Mouse (Mus musculus) liver, embryonic 15.5 days (tissue): Measurements from ENCODE around the gene Synpr. TPM values are rescaled to one million over a fixed set of nuclear protein-coding genes. Genes with fewer than 3 reads are reported as not detected.

Experiments used
- ATAC-seq: fragments of 200-750 bp; cut with Nextera tagmentation; 2 replicates; pipeline ENCODE4 v1.8.0; 2017; ENCODE audit warnings: moderate number of reproducible peaks, mild to moderate bottlenecking, moderate library complexity; ENCODE audit not compliant: insufficient read depth
- H3K27ac ChIP-seq: fragments of 300-500 bp; sonication (generic); replicated peaks from 2 replicates; pipeline ENCODE4 v1.5.1; 2015; ENCODE audit warnings: mild to moderate bottlenecking, inconsistent platforms
- H3K27me3 ChIP-seq: fragments of 300-500 bp; sonication (generic); 2 replicates; pipeline ENCODE4 v1.6.1; 2015; ENCODE audit warnings: mild to moderate bottlenecking, inconsistent platforms
- H3K36me3 ChIP-seq: fragments of 300-500 bp; sonication (generic); replicated peaks from 2 replicates; pipeline ENCODE4 v1.6.1; 2015; ENCODE audit warnings: moderate library complexity, mild to moderate bottlenecking, inconsistent platforms
- H3K4me1 ChIP-seq: fragments of 300-500 bp; sonication (generic); replicated peaks from 2 replicates; pipeline ENCODE4 v1.6.1; 2015; ENCODE audit warnings: inconsistent platforms
- H3K4me2 ChIP-seq: fragments of 300-500 bp; sonication (generic); 2 replicates; pipeline ENCODE4 v1.6.1; 2015; ENCODE audit warnings: moderate library complexity, mild to moderate bottlenecking, inconsistent platforms
- H3K4me3 ChIP-seq: fragments of 300-500 bp; sonication (generic); replicated peaks from 2 replicates; pipeline ENCODE4 v1.5.1; 2015; ENCODE audit warnings: mild to moderate bottlenecking, inconsistent platforms
- H3K9ac ChIP-seq: fragments of 300-500 bp; sonication (generic); 2 replicates; pipeline ENCODE4 v1.6.1; 2015; ENCODE audit warnings: moderate library complexity, mild to moderate bottlenecking, inconsistent platforms
- H3K9me3 ChIP-seq: fragments of 300-500 bp; sonication (generic); replicated peaks from 2 replicates; pipeline ENCODE4 v1.6.1; 2016; ENCODE audit warnings: inconsistent platforms
- WGBS: fragments of 180-500 bp; shearing (Covaris S2); methylation state at CpG from one replicate; pipeline ENCODE4 v1.1.7; 2015; ENCODE audit warnings: mixed read lengths; ENCODE audit not compliant: insufficient replicate concordance; 5-methylcytosine and 5-hydroxymethylcytosine counted together
- polyA plus RNA-seq: library from polyadenylated mRNA; unstranded; fragments of >200 nt; fragmentation: Nextera tagmentation; extraction: Ambion mirVana; gene quantifications from 2 replicates; pipeline ENCODE4 v1.2.1, GENCODE M21; 2015

The Synpr gene
- polyA plus RNA-seq, 1 experiment from 2014 or later: 0.05 TPM

- WGBS: 43% methylated on average over 1 of the region's 1 CpGs
Observed at GRCm38 (mm10) chr14:13553616-13554370, 269.2 kb downstream of the Synpr start.

GRCm38 (mm10) chr14:13554631-13555030 lies 270.1 kb downstream of the Synpr start:
- Histone ChIP-seq H3K27me3 (no peaks in the 10 kb centered on the region), H3K36me3 (no peaks in the 10 kb centered on the region), H3K4me1 (no peaks in the 10 kb centered on the region), H3K4me2 (no peak overlapping the region), H3K9ac (no peak overlapping the region), H3K4me3 (no peak overlapping the region), H3K27ac (no peak overlapping the region), H3K9me3 (no peaks in the 10 kb centered on the region)
- 62% methylated on average over 4 of the region's 4 CpGs for WGBS
- ATAC-seq: no peak

More at GRCm38 (mm10) chr14:13553616-13554370, 269.2 kb downstream of the Synpr start:
- H3K27ac ChIP-seq: no peak overlapping the region
- no peak overlapping the region for H3K4me2 ChIP-seq
- H3K9me3 ChIP-seq: no peaks in the 10 kb centered on the region
- no peaks in the 10 kb centered on the region for H3K4me1 ChIP-seq
- ATAC-seq: no peak
- no peaks in the 10 kb centered on the region for H3K27me3 ChIP-seq
- no peak overlapping the region for H3K9ac ChIP-seq
- H3K36me3 ChIP-seq: no peaks in the 10 kb centered on the region
- H3K4me3 ChIP-seq: no peak overlapping the region

- H3K36me3 ChIP-seq: no peaks in the 10 kb centered on the region
- ATAC-seq: no peak
- H3K27ac ChIP-seq: no peak overlapping the region
- H3K4me3 ChIP-seq: no peak overlapping the region
- H3K4me1 ChIP-seq: no peaks in the 10 kb centered on the region
- no peaks in the 10 kb centered on the region for H3K27me3 ChIP-seq
- 63% methylated on average over 2 of the region's 2 CpGs for WGBS
- H3K9me3 ChIP-seq: no peaks in the 10 kb centered on the region
- no peak overlapping the region for H3K9ac ChIP-seq
- H3K4me2 ChIP-seq: no peak overlapping the region
Observed at GRCm38 (mm10) chr14:13558117-13558516, 273.5 kb downstream of the Synpr start.

- no peaks in the 10 kb centered on the region for H3K36me3 ChIP-seq
- ATAC-seq: no peak
- no peak overlapping the region for H3K9ac ChIP-seq
- H3K4me2 ChIP-seq: no peak overlapping the region
- no peak overlapping the region for H3K27ac ChIP-seq
- WGBS: 40% methylated on average over 1 of the region's 1 CpGs
- H3K4me1 ChIP-seq: no peaks in the 10 kb centered on the region
- no peaks in the 10 kb centered on the region for H3K27me3 ChIP-seq
- no peaks in the 10 kb centered on the region for H3K9me3 ChIP-seq
- H3K4me3 ChIP-seq: no peak overlapping the region
Observed at GRCm38 (mm10) chr14:13567250-13567649, 282.7 kb downstream of the Synpr start.

GRCm38 (mm10) chr14:13567996-13568395 lies 283.4 kb downstream of the Synpr start:
- no peaks in the 10 kb centered on the region for H3K27me3 ChIP-seq
- H3K27ac ChIP-seq: no peak overlapping the region
- H3K36me3 ChIP-seq: no peaks in the 10 kb centered on the region
- no peak overlapping the region for H3K4me2 ChIP-seq
- no peak overlapping the region for H3K9ac ChIP-seq
- H3K4me1 ChIP-seq: no peaks in the 10 kb centered on the region
- no peaks in the 10 kb centered on the region for H3K9me3 ChIP-seq
- WGBS: 57% methylated on average over 2 of the region's 2 CpGs
- ATAC-seq: no peak
- H3K4me3 ChIP-seq: no peak overlapping the region

- H3K4me3 ChIP-seq: no peak overlapping the region
- no peaks in the 10 kb centered on the region for H3K27me3 ChIP-seq
- H3K4me1 ChIP-seq: no peaks in the 10 kb centered on the region
- no peak overlapping the region for H3K9ac ChIP-seq
- H3K36me3 ChIP-seq: no peaks in the 10 kb centered on the region
- H3K4me2 ChIP-seq: no peak overlapping the region
- no peaks in the 10 kb centered on the region for H3K9me3 ChIP-seq
- no peak overlapping the region for H3K27ac ChIP-seq
- no peak for ATAC-seq
Observed at GRCm38 (mm10) chr14:13571941-13572340, 287.4 kb downstream of the Synpr start.

- Histone ChIP-seq H3K27ac (no peak overlapping the region), H3K9ac (no peak overlapping the region), H3K27me3 (no peaks in the 10 kb centered on the region), H3K36me3 (no peaks in the 10 kb centered on the region), H3K9me3 (no peaks in the 10 kb centered on the region), H3K4me1 (no peaks in the 10 kb centered on the region), H3K4me2 (no peak overlapping the region), H3K4me3 (no peak overlapping the region)
- ATAC-seq: no peak
- 9% methylated on average over 1 of the region's 1 CpGs for WGBS
Observed at GRCm38 (mm10) chr14:13572530-13572929, 287.9 kb downstream of the Synpr start.

- no peaks in the 10 kb centered on the region for H3K4me1 ChIP-seq
- H3K9ac ChIP-seq: no peak overlapping the region
- H3K27me3 ChIP-seq: no peaks in the 10 kb centered on the region
- H3K36me3 ChIP-seq: no peaks in the 10 kb centered on the region
- no peak overlapping the region for H3K27ac ChIP-seq
- no peak for ATAC-seq
- 66% methylated on average over 2 of the region's 2 CpGs for WGBS
- H3K9me3 ChIP-seq: no peaks in the 10 kb centered on the region
- no peak overlapping the region for H3K4me3 ChIP-seq
- H3K4me2 ChIP-seq: no peak overlapping the region
Observed at GRCm38 (mm10) chr14:13578101-13578500, 293.5 kb downstream of the Synpr start.

GRCm38 (mm10) chr14:13578744-13579143 lies 294.2 kb downstream of the Synpr start:
- Histone ChIP-seq H3K9ac (no peak overlapping the region), H3K36me3 (no peaks in the 10 kb centered on the region), H3K4me2 (no peak overlapping the region), H3K4me3 (no peak overlapping the region), H3K9me3 (no peaks in the 10 kb centered on the region), H3K4me1 (no peaks in the 10 kb centered on the region), H3K27ac (no peak overlapping the region), H3K27me3 (no peaks in the 10 kb centered on the region)
- no peak for ATAC-seq
- WGBS: 56% methylated on average over 1 of the region's 1 CpGs

GRCm38 (mm10) chr14:13593321-13593940 lies 308.9 kb downstream of the Synpr start:
- Histone ChIP-seq H3K4me3 (no peak overlapping the region), H3K9me3 (no peaks in the 10 kb centered on the region), H3K4me2 (no peak overlapping the region), H3K36me3 (no peaks in the 10 kb centered on the region), H3K9ac (no peak overlapping the region), H3K27ac (no peak overlapping the region), H3K4me1 (no peaks in the 10 kb centered on the region), H3K27me3 (no peaks in the 10 kb centered on the region)
- ATAC-seq: no peak
- WGBS: 68% methylated on average over 2 of the region's 2 CpGs

- Histone ChIP-seq H3K9me3 (no peaks in the 10 kb centered on the region), H3K4me1 (no peaks in the 10 kb centered on the region), H3K9ac (no peak overlapping the region), H3K27me3 (no peaks in the 10 kb centered on the region), H3K36me3 (no peaks in the 10 kb centered on the region), H3K27ac (no peak overlapping the region), H3K4me3 (no peak overlapping the region), H3K4me2 (no peak overlapping the region)
- no peak for ATAC-seq
- WGBS: 62% methylated on average over 6 of the region's 6 CpGs
Observed at GRCm38 (mm10) chr14:13596251-13596650, 311.7 kb downstream of the Synpr start.

GRCm38 (mm10) chr14:13597204-13597603 lies 312.6 kb downstream of the Synpr start:
- no peak overlapping the region for H3K4me2 ChIP-seq
- ATAC-seq: no peak
- H3K27me3 ChIP-seq: no peaks in the 10 kb centered on the region
- H3K27ac ChIP-seq: no peak overlapping the region
- no peak overlapping the region for H3K4me3 ChIP-seq
- no peaks in the 10 kb centered on the region for H3K9me3 ChIP-seq
- no peaks in the 10 kb centered on the region for H3K4me1 ChIP-seq
- WGBS: 81% methylated on average over 2 of the region's 2 CpGs
- no peak overlapping the region for H3K9ac ChIP-seq
- H3K36me3 ChIP-seq: no peaks in the 10 kb centered on the region
